Mouse (Mus musculus) MEL-GATA-1-ER (cell line): ENCODE measurements at regions not wholly inside any gene's neighbourhood (a gene's known extent, or its start where the extent isn't known, plus 50 kb on each side); places are given as distances from the start of the nearest gene placed in this dataset.

ENCODE experiments used
- DNase-seq: peaks from one replicate; pipeline ENCODE4 v3.0.0-alpha.2; 2012; ENCODE audit warnings: low read depth; ENCODE audit errors: extremely low read depth

DNA sequence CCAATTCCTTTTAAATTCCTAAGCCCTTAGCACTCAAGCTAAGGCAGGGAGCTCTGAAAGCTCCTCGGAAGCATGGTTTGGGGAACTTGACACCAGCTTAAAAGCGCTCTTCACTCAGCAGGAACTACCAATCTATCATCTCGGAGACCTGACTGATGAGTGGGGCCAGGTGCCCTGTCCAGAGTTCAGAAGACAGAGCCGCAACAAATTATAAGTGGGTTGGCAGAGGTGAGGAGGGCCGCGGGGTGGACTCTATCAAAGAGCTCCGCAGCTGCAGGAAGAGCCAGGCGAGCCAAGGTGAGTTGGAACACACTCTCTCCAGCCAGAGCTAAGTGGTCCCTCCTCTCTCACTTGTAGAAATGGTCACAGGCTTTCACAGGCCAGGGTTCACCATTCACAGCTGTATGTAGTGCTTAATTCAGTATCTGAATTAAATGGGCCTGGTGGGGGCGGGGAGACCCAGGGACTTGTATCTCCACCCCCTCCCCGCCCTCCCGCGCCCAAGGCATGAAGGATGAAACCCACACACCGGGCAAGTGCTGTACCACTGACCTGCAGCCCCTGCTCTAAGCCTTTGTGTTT is 180.8 kb downstream of the Stim2 start:
- no peak for DNase-seq

DNA sequence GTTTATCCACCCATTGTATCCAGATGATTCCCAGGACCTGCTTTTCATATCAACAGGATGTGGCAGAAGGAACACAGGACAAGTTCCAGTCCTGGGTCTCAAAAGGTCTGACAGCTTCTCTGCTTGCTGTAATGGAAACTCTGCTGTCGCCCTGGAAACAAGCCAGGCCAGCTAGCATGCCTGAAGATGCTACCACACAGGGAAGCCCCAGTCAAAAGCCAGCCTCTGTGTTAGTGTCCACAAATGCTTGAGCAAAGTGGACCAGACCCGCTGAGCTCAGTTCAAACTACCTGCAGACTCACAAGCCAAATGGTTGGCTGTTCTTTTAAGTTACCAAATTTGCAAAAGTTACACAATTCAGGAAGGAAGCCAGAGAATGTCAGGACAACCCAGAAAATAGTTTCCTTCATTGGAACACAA is 181.9 kb downstream of the Stim2 start:
- no peak for DNase-seq

DNA sequence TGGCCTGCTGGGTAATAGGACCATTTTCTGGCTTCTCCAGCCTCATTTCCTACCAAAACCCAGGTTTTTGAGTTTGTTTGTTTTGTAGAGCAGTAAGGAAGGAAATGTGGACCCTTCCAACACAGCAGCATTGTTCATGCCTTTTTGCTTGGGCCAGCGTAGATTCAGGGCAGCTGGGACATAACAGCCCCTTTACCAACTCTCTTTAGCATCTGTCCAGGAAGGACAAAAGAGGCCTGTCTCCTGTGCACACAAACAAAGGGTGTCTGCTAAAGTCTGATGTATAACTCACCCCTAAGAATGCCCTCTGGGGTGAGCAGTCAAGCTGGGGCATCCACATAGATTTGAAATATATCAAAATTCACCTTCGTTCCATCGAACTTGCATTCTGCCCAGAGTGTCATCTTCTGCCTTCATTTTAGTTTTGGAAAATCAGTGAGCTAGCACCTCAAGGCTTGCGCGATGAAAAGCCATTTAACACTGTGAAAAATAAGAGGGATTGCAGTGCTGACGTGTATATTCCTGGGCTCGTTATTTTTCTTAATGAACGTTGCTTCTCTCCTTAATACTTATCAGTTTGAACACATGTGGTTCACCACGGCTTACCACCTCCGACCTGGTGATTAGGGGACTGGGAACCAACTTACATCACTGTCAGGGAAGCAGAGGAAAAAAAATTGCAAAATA is 182.5 kb downstream of the Stim2 start:
- no peak for DNase-seq

DNA sequence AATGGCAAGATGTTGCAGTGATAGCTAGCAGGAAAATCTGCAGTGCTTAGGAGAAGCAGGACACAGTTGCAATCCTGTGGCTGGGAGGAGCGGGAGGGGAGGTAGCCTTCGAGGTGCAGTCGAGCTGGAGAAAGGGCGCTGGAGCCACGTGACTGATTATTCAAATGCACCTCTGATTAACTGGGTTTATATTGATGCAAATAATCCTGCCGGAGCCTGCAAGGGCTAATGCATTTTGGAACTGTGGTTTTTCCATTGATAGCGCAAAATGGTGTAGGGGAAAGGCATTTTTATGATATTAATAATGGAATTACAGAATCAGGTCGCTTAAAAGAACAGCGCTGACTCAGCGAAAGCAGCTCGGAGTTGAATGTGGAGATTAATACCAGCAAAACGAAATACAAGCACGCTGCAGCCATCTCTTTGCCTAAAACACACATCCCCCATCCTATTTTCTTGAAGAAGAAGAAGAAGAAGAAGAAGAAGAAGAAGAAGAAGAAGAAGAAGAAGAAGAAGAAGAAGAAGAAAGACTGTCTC is 183.1 kb downstream of the Stim2 start:
- DNase-seq = no peak

DNA sequence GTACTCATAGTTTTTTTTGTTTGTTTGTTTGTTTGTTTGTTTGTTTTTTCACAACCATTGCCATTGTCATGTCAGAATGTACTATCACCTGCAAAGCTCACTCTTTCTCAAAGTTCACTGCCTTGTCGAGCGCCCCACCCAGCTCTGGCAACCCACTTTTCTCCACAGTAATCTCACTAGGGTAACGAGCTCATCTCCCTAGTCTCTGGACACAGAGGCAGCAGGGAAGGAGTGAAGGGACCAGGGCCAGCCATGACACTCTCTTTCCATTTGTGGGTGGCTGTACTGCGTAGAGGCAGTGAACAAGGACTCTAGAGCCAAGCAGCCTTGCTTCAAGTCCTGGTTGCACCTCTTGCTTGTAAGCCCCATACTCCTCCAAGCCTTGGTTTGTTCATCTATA is 184.5 kb downstream of the Stim2 start:
- DNase-seq = no peak

DNA sequence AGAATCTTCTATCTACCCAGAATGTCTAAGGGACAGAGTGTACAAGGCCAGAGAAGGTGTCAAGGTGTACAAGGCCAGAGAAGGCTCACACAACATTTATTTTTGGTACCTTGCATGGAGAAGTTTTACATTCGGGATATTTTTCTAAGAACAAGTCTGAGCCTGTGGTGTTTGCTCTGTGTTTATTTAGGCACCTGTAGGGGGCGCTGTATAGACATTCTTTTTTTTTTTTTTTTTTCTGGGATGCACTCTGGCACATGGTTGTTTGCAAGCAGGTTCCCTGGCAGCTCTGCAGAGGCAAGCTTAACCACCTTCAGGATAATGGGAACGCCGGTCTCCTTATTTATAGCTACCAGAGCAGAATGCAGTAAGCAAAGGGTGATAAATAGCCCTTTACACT is 187.4 kb downstream of the Stim2 start:
- no peak for DNase-seq

DNA sequence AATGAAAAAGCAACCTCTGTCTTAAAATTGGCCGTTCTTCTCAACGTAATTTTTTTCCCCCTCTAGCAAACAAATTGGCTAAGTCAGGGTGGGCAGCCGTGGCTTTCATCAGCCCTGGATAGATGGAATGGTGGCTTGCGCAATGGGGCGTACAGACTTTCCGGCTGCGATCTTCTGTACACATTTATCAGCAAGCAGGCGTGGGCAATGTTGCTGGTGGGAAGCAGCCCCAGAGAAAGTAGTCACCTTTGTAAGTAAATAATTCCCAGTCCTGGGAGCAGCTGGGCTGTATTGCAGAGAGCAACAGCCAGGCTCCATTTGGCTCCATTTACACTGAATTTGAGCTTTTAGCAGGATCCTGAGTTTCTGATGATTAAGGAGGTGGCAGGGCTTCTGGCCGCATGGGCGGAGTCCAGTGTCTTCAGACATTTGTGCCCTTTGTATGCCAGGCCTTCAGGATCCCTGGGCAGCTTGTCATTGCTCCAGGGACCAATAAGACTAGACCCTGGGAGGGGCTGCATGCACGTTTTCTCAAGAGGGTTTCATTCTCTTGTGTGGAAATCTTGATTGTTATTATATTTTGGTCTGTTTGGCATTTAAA is 187.9 kb downstream of the Stim2 start:
- no peak for DNase-seq

DNA sequence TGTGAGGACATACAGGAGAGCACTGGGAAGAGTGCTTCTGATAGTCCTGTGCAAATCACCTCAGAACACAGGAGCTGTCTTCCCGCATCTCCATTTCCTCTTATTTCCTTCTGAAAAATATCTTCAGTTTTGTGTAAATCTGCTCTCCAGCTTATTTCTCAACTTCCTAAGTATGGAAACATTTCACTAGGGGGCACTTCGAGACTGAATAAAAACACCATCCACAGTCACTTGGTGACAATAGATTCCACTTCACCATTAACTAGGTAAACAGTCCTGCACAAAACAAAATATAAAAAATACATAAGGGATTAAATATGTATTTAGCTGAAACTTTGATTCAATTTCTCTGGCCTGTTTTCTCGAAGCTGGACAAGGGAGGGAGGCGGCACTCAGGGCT is 193.4 kb downstream of the Stim2 start:
- DNase-seq = no peak

DNA sequence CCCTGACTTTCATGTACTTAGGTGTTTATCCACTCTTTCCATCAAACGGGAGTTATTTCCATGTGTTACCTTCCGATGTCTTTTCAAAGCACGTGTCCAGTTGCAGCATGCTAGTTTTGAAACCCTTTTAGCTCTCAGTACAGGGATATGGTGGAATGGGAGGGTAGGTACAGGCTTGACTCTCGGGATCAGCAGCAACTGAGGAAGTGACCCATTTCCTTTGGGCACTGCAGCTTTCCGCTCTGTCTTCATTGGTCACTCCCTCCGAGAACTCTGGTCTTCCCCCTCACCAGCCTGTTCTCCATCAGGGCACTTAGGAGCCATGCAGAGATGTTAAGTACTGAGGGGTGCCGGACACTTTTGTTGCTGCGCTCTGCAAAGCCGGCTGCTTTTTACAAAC is 196.5 kb downstream of the Stim2 start:
- no peak for DNase-seq

DNA sequence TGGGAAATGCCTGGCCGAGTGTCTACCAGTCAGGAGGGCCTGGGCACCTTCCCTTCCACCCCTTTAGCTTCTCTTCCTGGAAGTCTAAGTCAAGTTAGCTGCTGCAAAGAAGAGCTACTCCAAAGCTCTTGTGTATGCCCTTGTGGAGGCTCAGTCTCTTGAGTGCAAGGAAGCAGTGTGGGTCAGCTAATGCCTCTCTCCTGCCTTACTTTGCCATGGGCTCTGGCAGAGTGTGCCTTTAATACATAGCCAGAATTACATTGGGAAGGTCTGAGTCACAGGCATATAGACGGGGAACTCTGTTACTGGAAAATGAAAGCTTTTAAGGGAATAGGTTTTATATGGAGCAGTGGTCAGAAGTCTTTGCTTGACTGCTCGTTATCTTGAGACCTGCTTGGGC is 201.7 kb downstream of the Stim2 start:
- DNase-seq = no peak

DNA sequence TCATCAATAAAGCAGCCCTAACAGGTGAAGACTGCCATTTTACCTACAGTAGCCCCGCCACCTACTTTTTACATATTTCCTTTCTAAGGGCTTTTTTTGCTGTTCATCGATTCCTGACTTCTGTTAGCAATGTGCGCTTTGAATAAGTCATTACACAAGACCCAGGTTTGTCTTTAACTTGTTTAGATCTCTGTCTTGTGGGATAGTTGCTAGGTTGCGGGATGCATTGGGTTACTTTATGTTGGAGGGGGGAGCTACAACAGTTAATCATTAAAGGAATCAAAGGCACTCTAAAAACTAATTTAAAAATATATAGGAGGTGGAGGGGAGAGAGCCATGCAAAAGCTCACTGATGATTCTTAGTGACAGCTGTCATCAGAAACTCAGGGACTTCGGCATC is 202.3 kb downstream of the Stim2 start:
- no peak for DNase-seq

DNA sequence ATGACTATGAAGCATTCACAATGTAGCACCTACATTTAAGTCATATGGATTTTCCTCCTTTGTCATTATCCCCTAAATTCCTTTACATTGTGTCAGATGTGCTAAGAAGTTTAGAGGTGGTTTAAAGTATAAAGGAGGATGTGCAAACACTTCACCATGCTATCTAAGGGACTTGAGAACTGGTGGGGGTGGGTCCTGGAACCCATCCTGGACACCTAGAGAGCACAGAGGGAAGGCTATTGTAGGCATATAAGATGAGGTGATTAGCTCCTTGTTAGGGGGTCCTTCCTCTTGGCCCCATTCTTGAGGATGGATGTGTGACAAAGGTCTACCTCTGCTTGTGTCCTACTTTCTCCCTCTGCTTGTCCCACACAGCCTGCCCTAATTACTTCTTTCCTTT is 213.2 kb downstream of the Stim2 start:
- DNase-seq = no peak

DNA sequence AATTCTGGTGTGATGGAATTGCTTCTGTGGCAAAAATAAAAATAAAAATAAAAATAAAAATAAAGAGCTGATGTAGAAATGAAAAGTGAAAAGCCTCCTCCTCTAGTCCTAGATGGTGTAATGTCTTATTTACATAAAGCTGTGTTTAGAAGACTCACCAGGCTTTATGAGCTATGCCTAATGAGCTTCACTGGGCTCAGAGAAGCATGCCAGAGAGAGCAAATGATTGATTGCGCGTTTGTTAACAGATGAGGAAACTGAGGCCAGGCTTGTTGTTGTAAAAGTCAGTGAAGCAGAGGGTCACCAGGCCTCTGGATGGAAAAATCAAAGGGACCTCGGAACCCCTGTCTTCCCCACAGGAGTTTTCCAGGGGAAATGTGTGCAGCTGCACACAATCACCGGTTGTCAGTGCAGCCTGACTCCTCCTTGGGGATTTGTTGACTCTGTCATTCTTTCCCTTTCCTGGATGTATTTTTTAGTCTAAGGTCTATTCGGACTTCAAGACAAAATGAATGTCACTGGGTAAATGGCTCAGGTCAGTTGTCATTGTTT is 213.8 kb downstream of the Stim2 start:
- DNase-seq = no peak

DNA sequence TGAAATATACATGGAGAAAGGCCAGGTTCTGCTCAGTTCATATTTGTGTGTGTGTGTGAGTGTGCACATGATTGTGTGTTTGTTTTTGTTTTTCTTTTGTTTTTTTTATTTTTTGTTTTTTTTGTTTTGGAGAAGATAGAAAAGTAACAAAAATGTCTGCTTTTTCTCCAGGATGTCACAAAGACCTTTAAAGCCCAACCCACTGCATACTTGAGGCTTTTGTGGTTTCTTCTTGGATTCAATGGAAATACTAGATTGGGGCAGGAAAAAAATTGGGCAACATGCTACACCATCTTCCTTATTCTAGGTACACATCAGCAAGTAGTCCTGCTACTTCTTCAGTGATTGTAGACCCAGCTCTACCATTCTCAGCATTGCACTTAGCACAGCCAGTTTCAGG is 226.7 kb downstream of the Stim2 start:
- no peak for DNase-seq

DNA sequence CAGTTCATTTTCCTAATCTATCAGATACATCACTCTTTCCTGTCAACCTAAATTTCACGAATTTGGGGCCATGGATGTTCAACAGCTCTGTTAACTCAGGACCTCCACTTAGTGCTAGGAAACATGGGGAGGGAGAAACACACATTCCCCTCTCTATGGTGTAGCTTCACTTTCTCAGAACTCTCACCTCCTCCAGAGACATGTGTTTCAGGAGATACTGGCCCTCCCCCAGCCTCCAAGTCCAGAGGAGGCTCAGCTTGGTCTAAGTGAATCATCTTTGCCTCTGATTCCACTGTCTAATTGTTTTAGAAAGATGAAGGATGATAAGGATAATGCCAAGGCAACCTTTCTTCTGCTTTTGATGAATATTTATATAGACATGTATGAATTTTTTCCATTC is 236.3 kb downstream of the Stim2 start:
- no peak for DNase-seq

DNA sequence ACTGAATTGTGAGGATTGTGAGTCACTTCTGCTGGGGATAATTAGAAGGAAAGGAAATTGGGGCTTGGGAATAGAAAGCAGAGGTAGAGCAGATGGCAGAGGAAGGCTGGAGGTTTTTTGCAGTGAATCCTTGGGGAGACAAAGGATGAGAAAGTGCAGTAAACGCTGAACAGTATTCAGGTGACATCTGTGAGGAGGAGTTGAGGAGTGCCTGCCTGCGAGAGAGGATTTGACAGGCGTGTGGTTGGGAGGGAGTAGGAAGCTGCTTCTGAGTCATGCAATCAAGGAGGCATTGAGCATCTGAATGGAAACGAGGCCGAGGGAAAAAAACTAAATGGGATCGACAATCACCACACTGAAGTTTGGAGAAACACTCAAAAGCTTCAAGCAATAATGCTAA is 236.9 kb downstream of the Stim2 start:
- DNase-seq = no peak

DNA sequence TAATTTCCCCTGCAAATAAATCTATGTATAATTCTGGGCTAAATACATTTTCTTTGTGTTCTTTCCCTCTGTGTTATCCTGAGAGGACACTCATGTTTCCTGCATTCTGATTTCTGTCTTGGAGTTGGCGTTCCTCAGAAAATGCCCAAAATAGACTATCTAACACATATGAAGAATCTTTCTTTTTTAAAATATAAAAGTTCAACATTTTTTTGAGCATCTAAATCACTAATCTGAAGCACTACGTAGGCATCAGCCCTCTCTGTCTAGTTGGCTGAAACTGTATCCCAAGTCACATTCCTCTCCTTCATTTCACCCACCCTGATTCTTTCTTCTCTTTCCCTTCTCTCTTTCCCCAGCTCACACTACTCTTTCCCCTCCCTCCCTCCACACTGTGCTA is 238.9 kb downstream of the Stim2 start:
- DNase-seq = no peak

DNA sequence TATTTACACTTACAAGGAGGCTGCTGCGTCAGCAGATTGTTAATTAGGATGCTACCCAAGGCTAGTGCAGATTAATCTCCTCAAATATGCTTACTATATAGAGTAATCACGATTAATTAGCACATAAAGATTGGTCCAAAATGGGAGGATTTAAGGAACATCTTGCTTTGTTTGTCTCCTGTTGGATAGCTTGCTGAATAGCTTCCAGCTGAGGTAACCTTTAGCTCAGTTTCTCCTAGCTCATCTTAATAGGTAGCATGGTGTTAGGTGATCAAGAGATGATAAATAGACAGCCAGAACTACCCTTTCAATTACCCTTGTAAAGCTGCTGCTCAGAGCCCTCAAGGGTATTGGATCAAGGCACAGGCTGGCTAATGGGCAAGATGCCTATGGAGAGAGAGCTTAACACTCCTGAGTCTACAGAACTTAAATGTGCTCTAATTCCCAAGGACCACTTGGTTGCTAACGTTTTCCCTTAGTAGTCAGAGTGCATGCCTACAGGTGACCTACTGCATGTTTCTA is 240.4 kb downstream of the Stim2 start:
- DNase-seq = no peak

DNA sequence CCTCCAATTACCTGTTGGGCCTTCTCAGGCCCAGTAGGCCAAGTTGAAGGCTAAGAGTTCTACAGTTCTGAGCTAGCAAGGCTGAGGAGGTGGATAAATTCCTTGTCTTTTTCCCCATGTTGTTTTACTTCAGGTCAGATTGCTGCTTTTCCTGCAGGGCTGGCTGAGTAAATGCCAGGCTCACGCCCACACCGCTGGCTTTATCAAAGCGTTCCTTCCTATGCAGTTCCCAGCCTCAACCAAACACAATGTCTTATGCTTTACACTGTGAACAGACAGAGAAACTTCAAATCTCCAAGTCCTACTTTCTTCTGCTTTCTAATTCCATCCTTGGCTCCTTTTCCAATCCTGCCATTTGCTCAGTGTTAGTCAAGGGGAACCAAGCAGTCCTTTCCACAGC is 241.3 kb downstream of the Stim2 start:
- DNase-seq = no peak

DNA sequence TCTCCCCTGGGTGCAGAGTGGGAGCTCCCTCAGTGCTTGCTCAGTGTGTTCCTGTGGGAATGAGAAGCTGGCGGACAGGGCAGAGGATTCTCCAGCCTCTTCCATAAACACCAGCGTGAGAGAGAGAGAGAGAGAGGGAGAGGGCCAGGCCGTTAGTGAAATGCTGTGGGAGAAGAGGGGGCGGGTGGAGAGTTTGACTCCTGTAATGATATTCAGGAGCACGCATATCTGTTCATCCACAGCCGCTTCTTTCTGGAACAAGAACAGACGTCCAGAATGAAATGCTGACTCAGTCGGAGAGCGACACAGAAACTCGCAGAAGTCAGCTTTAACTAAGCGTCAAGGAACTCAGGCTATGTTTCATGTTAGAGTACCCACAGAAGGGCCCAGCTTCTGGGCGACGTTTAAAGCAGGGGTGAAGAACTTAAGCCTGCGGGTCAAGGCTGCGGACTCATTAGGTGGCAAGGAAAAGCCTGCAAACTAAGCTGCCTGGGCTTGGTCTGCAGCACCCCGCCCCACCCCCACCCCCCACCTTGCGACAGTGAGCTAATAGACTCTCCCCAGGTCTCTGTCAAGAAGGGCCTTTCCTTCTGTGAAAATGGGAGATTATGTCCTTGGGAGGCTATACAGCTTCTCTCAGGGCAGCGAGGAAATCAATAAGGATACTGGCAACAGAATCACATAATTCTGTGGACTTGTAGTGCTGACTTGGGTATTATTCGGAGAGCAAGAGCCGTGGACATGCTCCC is 243.0 kb downstream of the Stim2 start:
- DNase-seq = no peak

DNA sequence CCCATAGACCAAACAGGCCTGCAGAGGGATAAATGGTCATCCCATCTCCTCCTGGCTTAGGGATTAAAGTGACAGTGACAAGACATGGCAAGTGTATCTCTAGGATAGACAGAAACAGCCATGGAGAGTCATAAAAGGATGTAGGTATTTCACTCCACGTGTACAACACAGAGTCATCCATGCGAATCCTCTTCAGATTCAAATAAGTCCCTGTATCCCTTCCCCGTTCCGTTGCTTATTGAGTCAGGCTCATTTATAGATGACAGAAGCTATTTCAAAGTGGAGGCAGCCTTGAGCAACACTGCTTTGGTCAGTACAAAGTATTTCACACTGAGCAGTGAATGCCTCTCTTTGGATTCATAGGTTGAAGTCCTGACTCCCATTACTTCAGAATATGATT is 243.8 kb downstream of the Stim2 start:
- no peak for DNase-seq

DNA sequence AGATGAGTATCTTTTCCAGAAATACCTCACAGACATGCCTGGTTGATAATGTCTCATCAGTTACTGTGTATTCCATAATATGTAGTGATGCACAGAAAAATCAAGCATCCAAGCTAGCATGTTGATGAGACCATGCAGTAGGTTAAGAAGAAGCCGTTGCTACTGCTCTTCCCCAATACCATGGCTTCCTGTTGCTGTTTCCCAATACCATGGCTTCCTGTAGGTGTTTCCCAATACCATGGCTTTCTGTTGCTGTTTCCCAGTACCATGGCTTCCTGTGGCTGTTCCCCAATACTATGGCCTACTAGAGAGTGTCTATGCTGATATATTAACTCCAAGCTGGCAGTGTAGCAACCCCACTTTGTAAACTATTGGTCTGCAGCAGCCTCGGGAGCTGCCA is 253.7 kb downstream of the Stim2 start:
- no peak for DNase-seq
